8 mouse cellular contexts compared by ENCODE assay signal in the genomic region with DNA sequence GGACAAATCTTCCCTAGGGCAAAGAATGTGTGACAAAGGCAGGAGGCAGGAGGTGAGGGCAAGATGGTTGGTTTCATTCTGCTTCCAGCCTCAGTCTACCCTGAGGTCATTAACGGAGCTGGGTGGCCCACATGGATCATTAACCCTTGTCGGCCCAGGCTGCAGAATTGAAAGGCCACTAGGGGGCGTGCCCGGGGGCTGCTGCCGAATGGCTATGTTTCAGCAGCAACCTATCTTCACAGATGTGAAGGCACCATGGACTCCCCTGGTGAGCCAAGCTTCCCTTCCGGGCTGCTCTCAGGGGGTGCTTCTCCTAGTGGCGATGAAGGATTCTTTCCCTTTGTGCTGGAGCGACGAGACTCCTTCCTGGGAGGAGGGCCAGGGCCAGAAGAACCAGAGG. TPM values are rescaled to one million over a fixed set of nuclear protein-coding genes. Genes with fewer than 3 reads are reported as not detected.
DNase-seq lines count a peak whose midpoint lies in the region; ATAC-seq and TF ChIP-seq lines count a peak whose summit lies in the region.

No protein-coding gene starts in this region.

- H3K9me3 ChIP-seq in kidney, embryonic 15.5 days (replicated peaks), result no peaks in the 10 kb centered on the region
- H3K9me3 ChIP-seq in G1E (replicated peaks), result no peaks in the 10 kb centered on the region
- H3K9me3 ChIP-seq in embryonic facial prominence, embryonic 15.5 days (replicated peaks), result no peaks in the 10 kb centered on the region

- ATAC-seq in kidney, embryonic 15.5 days (replicated peaks; ENCODE audit: low FRiP score), result no peak
- no peak for ATAC-seq in G1E (ENCODE audit: extremely low read depth, insufficient number of reproducible peaks, low FRiP score, poor library complexity, severe bottlenecking)
- ATAC-seq in embryonic facial prominence, embryonic 15.5 days (ENCODE audit: insufficient number of reproducible peaks, low FRiP score, low TSS enrichment, low read depth), result no peak

- intact Hi-C loops in left cerebral cortex, postnatal 4 days (cut with DNase I), result no loop called here

- no peak overlapping the region for H3K27ac ChIP-seq in kidney, embryonic 15.5 days
- H3K27ac ChIP-seq in embryonic facial prominence, embryonic 15.5 days (replicated peaks), result no peak overlapping the region

- H3K4me1 ChIP-seq in kidney, embryonic 15.5 days, result peaks cover 16% of the 10 kb centered on the region
- peaks cover 18% of the 10 kb centered on the region for H3K4me1 ChIP-seq in G1E (ENCODE audit: insufficient read depth, low read depth, low read length)
- H3K4me1 ChIP-seq in embryonic facial prominence, embryonic 15.5 days, result peaks cover 19% of the 10 kb centered on the region

- DNase-seq in kidney, postnatal 14 days, result no peak
- DNase-seq in G1E (ENCODE audit: low spot score), result no peak
- DNase-seq in retina, postnatal 1 day, result peak; percentile 34
- DNase-seq in left cerebral cortex, postnatal 4 days, result no peak
- no peak for DNase-seq in spleen, postnatal 14 days (ENCODE audit: low spot score in 2 of 2)
- DNase-seq in layer of hippocampus, adult 9-10 months (ENCODE audit: low spot score), result no peak

- H3K4me2 ChIP-seq in kidney, embryonic 15.5 days, result peak overlapping the region; percentile 59; the same call in 1 of the 2 replicates
- H3K4me2 ChIP-seq in embryonic facial prominence, embryonic 15.5 days (replicated peaks), result 0 out of 2 replicates have a peak overlapping the region, but pooled peaks have one; percentile 39

- 3% methylated on average over 9 of the region's 9 CpGs for WGBS in kidney, embryonic 15.5 days
- WGBS in embryonic facial prominence, embryonic 15.5 days, result 1% methylated on average over 9 of the region's 9 CpGs

- peaks cover 53% of the 10 kb centered on the region for H3K27me3 ChIP-seq in kidney, embryonic 15.5 days
- peaks cover 40% of the 10 kb centered on the region for H3K27me3 ChIP-seq in G1E (ENCODE audit: insufficient read depth, low read length)
- peaks cover 36% of the 10 kb centered on the region for H3K27me3 ChIP-seq in embryonic facial prominence, embryonic 15.5 days

- TF ChIP-seq CTCF in G1E (IDR thresholded peaks at IDR 0.05; ENCODE audit: low read depth, low read length), result peak; percentile 61

- H3K36me3 ChIP-seq in kidney, embryonic 15.5 days, result peaks cover 2% of the 10 kb centered on the region; the same call in 1 of the 2 replicates
- H3K36me3 ChIP-seq in G1E (replicated peaks), result peaks cover 14% of the 10 kb centered on the region
- peaks cover 4% of the 10 kb centered on the region for H3K36me3 ChIP-seq in embryonic facial prominence, embryonic 15.5 days

- H3K9ac ChIP-seq in kidney, embryonic 15.5 days, result no peak overlapping the region
- H3K9ac ChIP-seq in embryonic facial prominence, embryonic 15.5 days, result no peak overlapping the region

- no peak overlapping the region for H3K4me3 ChIP-seq in kidney, embryonic 15.5 days (replicated peaks)
- no peak overlapping the region for H3K4me3 ChIP-seq in G1E (ENCODE audit: low read depth, low read length)
- no peak overlapping the region for H3K4me3 ChIP-seq in embryonic facial prominence, embryonic 15.5 days (replicated peaks)

RNA-seq across cellular contexts. Expression of gene Bicdl2, which starts 1.2 kb away (rescaled TPM):
- 1.3 and 1.5 TPM in 2 replicates for polyA plus RNA-seq in kidney, embryonic 15.5 days (2015; fragmentation: Nextera tagmentation; extraction: Ambion mirVana)
- not detected in 2 replicates for total RNA-seq in G1E (2014; fragmentation: Nextera tagmentation)
- not detected in 2 replicates for total RNA-seq in G1E (2017)
- not detected in 2 replicates for polyA plus RNA-seq in G1E (2012)
- polyA plus RNA-seq in embryonic facial prominence, embryonic 15.5 days (2015; fragmentation: Nextera tagmentation; extraction: Ambion mirVana), result 15.8 and 17.0 TPM in 2 replicates
- total RNA-seq in left cerebral cortex, postnatal 4 days (2021), result not detected

RNA-seq across cellular contexts. Expression of gene Hcfc1r1, which starts 11.9 kb away (rescaled TPM):
- polyA plus RNA-seq in kidney, embryonic 15.5 days (2015; fragmentation: Nextera tagmentation; extraction: Ambion mirVana), result 63.2 and 69.5 TPM in 2 replicates
- total RNA-seq in G1E (2014; fragmentation: Nextera tagmentation) (42.3 and 54.4 TPM in 2 replicates), G1E (2017) (44.6 and 48.4 TPM in 2 replicates)
- 330 and 356 TPM in 2 replicates for polyA plus RNA-seq in G1E (2012)
- polyA plus RNA-seq in embryonic facial prominence, embryonic 15.5 days (2015; fragmentation: Nextera tagmentation; extraction: Ambion mirVana), result 95.7 and 102 TPM in 2 replicates
- total RNA-seq in left cerebral cortex, postnatal 4 days (2021), result 100 to 1,000 TPM; 119 to 126 TPM

RNA-seq across cellular contexts. Expression of gene Thoc6, which starts 12.2 kb away (rescaled TPM):
- 52.4 and 53.4 TPM in 2 replicates for polyA plus RNA-seq in kidney, embryonic 15.5 days (2015; fragmentation: Nextera tagmentation; extraction: Ambion mirVana)
- 12.0 and 21.6 TPM in 2 replicates for total RNA-seq in G1E (2014; fragmentation: Nextera tagmentation)
- 44.7 and 48.6 TPM in 2 replicates for total RNA-seq in G1E (2017)
- polyA plus RNA-seq in G1E (2012), result 79.7 and 80.0 TPM in 2 replicates
- 42.2 and 42.9 TPM in 2 replicates for polyA plus RNA-seq in embryonic facial prominence, embryonic 15.5 days (2015; fragmentation: Nextera tagmentation; extraction: Ambion mirVana)
- total RNA-seq in left cerebral cortex, postnatal 4 days (2021), result 10 to 100 TPM; 14.3 to 16.2 TPM

RNA-seq across cellular contexts. Expression of gene Tnfrsf12a, which starts 15.7 kb away (rescaled TPM):
- 27.5 and 29.5 TPM in 2 replicates for polyA plus RNA-seq in kidney, embryonic 15.5 days (2015; fragmentation: Nextera tagmentation; extraction: Ambion mirVana)
- total RNA-seq in G1E (2014; fragmentation: Nextera tagmentation) (1.3 and 3.4 TPM in 2 replicates), G1E (2017) (5.0 and 5.7 TPM in 2 replicates)
- 4.8 and 5.5 TPM in 2 replicates for polyA plus RNA-seq in G1E (2012)
- polyA plus RNA-seq in embryonic facial prominence, embryonic 15.5 days (2015; fragmentation: Nextera tagmentation; extraction: Ambion mirVana), result 29.5 and 33.2 TPM in 2 replicates
- total RNA-seq in left cerebral cortex, postnatal 4 days (2021), result 1 to 10 TPM; 1.3 to 1.9 TPM

RNA-seq across cellular contexts. Expression of gene Mmp25, which starts 16.4 kb away (rescaled TPM):
- 1.1 and 1.3 TPM in 2 replicates for polyA plus RNA-seq in kidney, embryonic 15.5 days (2015; fragmentation: Nextera tagmentation; extraction: Ambion mirVana)
- total RNA-seq in G1E (2014; fragmentation: Nextera tagmentation), result not detected in 2 replicates
- 0.06 and 0.11 TPM in 2 replicates for total RNA-seq in G1E (2017)
- polyA plus RNA-seq in G1E (2012), result not detected in 2 replicates
- 0.76 and 0.81 TPM in 2 replicates for polyA plus RNA-seq in embryonic facial prominence, embryonic 15.5 days (2015; fragmentation: Nextera tagmentation; extraction: Ambion mirVana)
- total RNA-seq in left cerebral cortex, postnatal 4 days (2021), result 1 to 10 TPM; 1.5 TPM
